27 mouse cellular contexts compared by ENCODE assay signal in the genomic region with DNA sequence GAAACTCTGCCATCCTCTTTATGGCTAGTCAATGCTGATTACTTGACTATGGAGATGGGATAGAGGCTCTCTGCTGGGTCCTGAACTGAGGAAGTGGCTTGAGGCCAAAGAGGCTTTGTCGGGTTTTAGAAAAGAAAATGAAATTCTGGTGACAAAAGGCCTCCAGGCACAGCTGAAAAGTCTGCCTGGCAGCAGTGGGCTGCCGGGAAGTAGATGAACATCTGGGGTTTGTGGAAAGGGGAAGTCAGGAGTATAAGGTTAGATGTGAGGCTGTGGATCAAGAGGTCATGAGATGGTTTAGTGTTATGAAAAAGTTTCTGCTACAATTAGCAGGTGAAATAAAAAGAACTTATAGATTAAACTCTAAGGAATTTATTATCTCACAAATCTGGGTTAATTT. TPM values are rescaled to one million over a fixed set of nuclear protein-coding genes. Genes with fewer than 3 reads are reported as not detected.
A peak's percentile ranks its signal among the peaks of the same experiment; 100 is the strongest.
DNase-seq lines count a peak whose midpoint lies in the region; ATAC-seq and TF ChIP-seq lines count a peak whose summit lies in the region.
"Had no signal": no experiment of that assay in that cellular context is flagged by ENCODE, and none has a peak within 500 bp of the region (broad histone marks: within the 10 kb centered on the region; RNA-seq: fewer than 3 reads in every experiment).

No protein-coding gene starts in this region.

- no peak for TF ChIP-seq CTCF in cerebellum, adult 2 months (IDR thresholded peaks at IDR 0.05; ENCODE audit: borderline replicate concordance, insufficient read depth, low read depth, low read length)

- 21% methylated on average over 2 of the region's 2 CpGs for WGBS in midbrain, embryonic 15.5 days
- WGBS in cerebellum, adult 2 months, result 22% methylated on average over 2 of the region's 2 CpGs

- peak; percentile 26 for DNase-seq in thymus, postnatal 0 days (ENCODE audit: low spot score)
- DNase-seq in thymus, postnatal 10 days (ENCODE audit: low spot score in 2 of 2), result no peak
- peak; percentile 34 for DNase-seq in c-Kit-positive CD71-negative TER-119-negative erythroid progenitor cells, embryonic 14.5 days (ENCODE audit: low read depth)
- DNase-seq in ovary, postnatal 10 days (ENCODE audit: low spot score), result no peak
- no peak for DNase-seq in cerebellum, adult 2 months
- DNase-seq: adrenal gland, adult 2 months; cerebellum, adult 8-10 months; cerebellum, postnatal 36 days; gastrocnemius, postnatal 36 days; heart, postnatal 4 days; kidney, postnatal 4 days; layer of hippocampus, adult 9-11 months; left cerebral cortex, postnatal 4 days; lung, embryonic 14.5 days; thymus, postnatal 25 days had no signal

- H3K4me2 ChIP-seq in midbrain, embryonic 15.5 days, result no peak overlapping the region
- H3K4me2 ChIP-seq: forebrain, embryonic 13.5 days; intestine, embryonic 15.5 days; kidney, embryonic 15.5 days; limb, embryonic 15.5 days; lung, embryonic 14.5 days had no signal

- no peaks in the 10 kb centered on the region for H3K36me3 ChIP-seq in midbrain, embryonic 15.5 days (replicated peaks)
- H3K36me3 ChIP-seq: heart, embryonic 10.5 days; intestine, embryonic 15.5 days; kidney, embryonic 15.5 days; limb, embryonic 15.5 days had no signal

- no peak for TF ChIP-seq POLR2A in cerebellum, adult 2 months (IDR thresholded peaks at IDR 0.05; ENCODE audit: borderline replicate concordance, insufficient read depth, low read length)

- no peaks in the 10 kb centered on the region for H3K27me3 ChIP-seq in midbrain, embryonic 15.5 days (replicated peaks)
- H3K27me3 ChIP-seq in cerebellum, adult 2 months (ENCODE audit: control insufficient read depth, insufficient read depth, low read length), result no peaks in the 10 kb centered on the region; the same call in 1 of the 2 replicates
- H3K27me3 ChIP-seq: forebrain, embryonic 13.5 days; intestine, embryonic 15.5 days; kidney, embryonic 15.5 days; limb, embryonic 15.5 days had no signal

- no peak overlapping the region for H3K27ac ChIP-seq in midbrain, embryonic 15.5 days
- no peak overlapping the region for H3K27ac ChIP-seq in cerebellum, adult 2 months (ENCODE audit: insufficient read depth, low read length)
- H3K27ac ChIP-seq: forebrain, embryonic 13.5 days; heart, embryonic 10.5 days; intestine, embryonic 15.5 days; kidney, embryonic 15.5 days; left cerebral cortex, adult 2 months; limb, embryonic 15.5 days; liver, embryonic 14.5 days had no signal

- no peaks in the 10 kb centered on the region for H3K9me3 ChIP-seq in midbrain, embryonic 15.5 days
- H3K9me3 ChIP-seq: forebrain, embryonic 13.5 days; heart, embryonic 10.5 days; intestine, embryonic 15.5 days; kidney, embryonic 15.5 days; limb, embryonic 15.5 days had no signal

- no peak overlapping the region for H3K9ac ChIP-seq in midbrain, embryonic 15.5 days
- H3K9ac ChIP-seq: forebrain, embryonic 13.5 days; intestine, embryonic 15.5 days; kidney, embryonic 15.5 days; limb, embryonic 15.5 days; liver, embryonic 14.5 days; lung, embryonic 14.5 days had no signal

- peak; percentile 81 for ATAC-seq in megakaryocyte progenitor cell, adult 5-6 weeks (replicated peaks; ENCODE audit: poor library complexity)
- ATAC-seq in midbrain, embryonic 15.5 days (replicated peaks), result no peak
- ATAC-seq: forebrain, embryonic 13.5 days; hindbrain, embryonic 16.5 days; intestine, embryonic 15.5 days; midbrain, embryonic 16.5 days had no signal

- H3K4me3 ChIP-seq in midbrain, embryonic 15.5 days, result no peak overlapping the region
- no peak overlapping the region for H3K4me3 ChIP-seq in cerebellum, adult 2 months (replicated peaks; ENCODE audit: insufficient read depth, low read depth, low read length)
- H3K4me3 ChIP-seq: forebrain, embryonic 13.5 days; heart, embryonic 10.5 days; intestine, embryonic 15.5 days; kidney, embryonic 15.5 days; left cerebral cortex, adult 2 months; limb, embryonic 15.5 days had no signal

- 0 out of 2 replicates have a peak, but pooled peaks cover 3% of the 10 kb centered on the region for H3K4me1 ChIP-seq in midbrain, embryonic 15.5 days
- no peaks in the 10 kb centered on the region for H3K4me1 ChIP-seq in cerebellum, adult 2 months (ENCODE audit: control insufficient read depth, insufficient read depth, low read length)
- H3K4me1 ChIP-seq: heart, embryonic 10.5 days; intestine, embryonic 15.5 days; kidney, embryonic 15.5 days; limb, embryonic 15.5 days had no signal

RNA-seq across cellular contexts. Expression of gene Ptprc, which starts 29.9 kb away (rescaled TPM):
- 408 and 445 TPM in 2 replicates for polyA plus RNA-seq in thymus, postnatal 0 days (2015; fragmentation: Nextera tagmentation; extraction: Ambion mirVana)
- 125 and 141 TPM in 2 replicates for total RNA-seq in megakaryocyte progenitor cell, adult 5-6 weeks (2015)
- total RNA-seq in megakaryocyte progenitor cell, adult 5-6 weeks (2017), result 142 and 173 TPM in 2 replicates
- polyA plus RNA-seq in midbrain, embryonic 15.5 days (2015; fragmentation: Nextera tagmentation; extraction: Ambion mirVana), result 1.1 and 1.2 TPM in 2 replicates
- 1.1 and 1.3 TPM in 2 replicates for polyA plus RNA-seq in cerebellum, adult 2 months (2012; rRNA removed)
- polyA plus RNA-seq: C2C12 had no signal

Comparison
In these comparisons a context has a peak if more than half of its experiments do, and no peak if none do; other contexts are left out.
1. DNase-seq: peak in thymus, postnatal 0 days (single experiment) and c-Kit-positive CD71-negative TER-119-negative erythroid progenitor cells, embryonic 14.5 days (single experiment); none in thymus, postnatal 10 days (0 of 2), ovary, postnatal 10 days (single experiment) and cerebellum, adult 2 months (0 of 2).
2. RNA of gene Ptprc, which starts 29.9 kb away (polyA plus RNA-seq): 408 to 445 TPM in thymus, postnatal 0 days; 1.1 to 1.2 TPM in midbrain, embryonic 15.5 days and 1.1 to 1.3 TPM in cerebellum, adult 2 months; every median in the first group is over 100 times any median in the second.